Mouse (Mus musculus) CH12.LX (cell line): ENCODE measurements around the gene Cx3cr1. TPM values are rescaled to one million over a fixed set of nuclear protein-coding genes. Genes with fewer than 3 reads are reported as not detected.

Source experiments
- DNase-seq: peaks from one replicate; pipeline ENCODE4 v3.0.0-alpha.2; 2013; ENCODE audit errors: extremely low read depth
- H3K27ac ChIP-seq: 2 replicates; pipeline ENCODE4 v1.5.1; 2012; ENCODE audit warnings: low read depth, mild to moderate bottlenecking, control low read depth, moderate library complexity; ENCODE audit not compliant: insufficient read depth
- H3K27me3 ChIP-seq: replicated peaks from 2 replicates; pipeline ENCODE3; 2012; ENCODE audit warnings: inconsistent platforms
- H3K36me3 ChIP-seq, 2 experiments: replicated peaks in 1 of 2; 2 replicates each; pipeline versions ENCODE3 to v1.6.1; 2012; ENCODE audit warnings: inconsistent platforms in 1 of 2, low read length in 1 of 2, mild to moderate bottlenecking in 1 of 2, mixed read lengths in 1 of 2, moderate library complexity in 1 of 2; ENCODE audit not compliant: control insufficient read depth in 1 of 2, insufficient read depth in 1 of 2
- H3K4me1 ChIP-seq, 2 experiments: 2 replicates each; pipeline ENCODE4 v1.6.1; 2012; ENCODE audit warnings: inconsistent platforms in 1 of 2, moderate library complexity in 1 of 2; ENCODE audit not compliant: insufficient read depth in 2 of 2, control insufficient read depth in 1 of 2
- H3K4me2 ChIP-seq: 2 replicates; pipeline ENCODE4 v1.6.1; 2012; ENCODE audit warnings: low read depth, mild to moderate bottlenecking, control low read depth; ENCODE audit not compliant: poor library complexity, insufficient read depth, severe bottlenecking
- H3K4me3 ChIP-seq, 3 experiments: fragments of 150-350 bp in 1 of 3; sonication (generic) in 1 of 3; replicated peaks in 1 of 3; 2 replicates each; pipeline versions ENCODE3 to v1.5.1; 2011 to 2012; ENCODE audit warnings: low read depth in 2 of 3, low read length in 2 of 3, mild to moderate bottlenecking in 2 of 3, moderate library complexity in 2 of 3, control low read depth in 1 of 3, improper control_type of control experiment in 1 of 3, inconsistent platforms in 1 of 3, mixed read lengths in 1 of 3; ENCODE audit not compliant: poor library complexity in 1 of 3
- H3K79me2 ChIP-seq: replicated peaks from 2 replicates; pipeline ENCODE4 v1.6.1; 2012; ENCODE audit warnings: mild to moderate bottlenecking, moderate library complexity; ENCODE audit not compliant: control insufficient read depth, poor library complexity, insufficient read depth, severe bottlenecking; ENCODE audit errors: extremely low read depth
- H3K9ac ChIP-seq: 2 replicates; pipeline ENCODE4 v1.6.1; 2012; ENCODE audit warnings: low read depth, mild to moderate bottlenecking, control low read depth, moderate library complexity; ENCODE audit not compliant: insufficient read depth
- H3K9me3 ChIP-seq: replicated peaks from 2 replicates; pipeline ENCODE3; 2012; ENCODE audit warnings: low read length, inconsistent platforms, mixed read lengths
- BHLHE40 ChIP-seq: IDR thresholded peaks from 2 replicates; pipeline ENCODE4 v1.6.1; 2011; ENCODE audit warnings: mild to moderate bottlenecking, low read depth, low read length, improper control_type of control experiment
- CHD1 ChIP-seq: IDR thresholded peaks from 2 replicates; pipeline ENCODE4 v1.6.1; 2012; ENCODE audit warnings: low read depth, low read length, improper control_type of control experiment, inconsistent platforms
- CHD2 ChIP-seq: IDR thresholded peaks from 2 replicates; pipeline ENCODE4 v1.6.1; 2011; ENCODE audit warnings: low read length, improper control_type of control experiment
- CTCF ChIP-seq, 2 experiments: IDR thresholded peaks in 1 of 2; conservative IDR thresholded peaks in 1 of 2; 2 replicates each; pipeline ENCODE4 v1.5.1; 2011 to 2012; ENCODE audit warnings: low read depth in 2 of 2, low read length in 2 of 2, improper control_type of control experiment in 1 of 2, inconsistent platforms in 1 of 2, mild to moderate bottlenecking in 1 of 2, moderate library complexity in 1 of 2
- E2F4 ChIP-seq: IDR thresholded peaks from 2 replicates; pipeline ENCODE4 v1.6.1; 2011; ENCODE audit warnings: low read depth, low read length, improper control_type of control experiment; ENCODE audit not compliant: insufficient replicate concordance
- ETS1 ChIP-seq: conservative IDR thresholded peaks from 2 replicates; pipeline ENCODE4 v1.6.1; 2012; ENCODE audit warnings: low read depth, mild to moderate bottlenecking, inconsistent platforms, low read length, improper control_type of control experiment, moderate library complexity
- GABPA ChIP-seq: IDR thresholded peaks from 2 replicates; pipeline ENCODE4 v1.6.1; 2012; ENCODE audit warnings: low read depth, low read length, improper control_type of control experiment, inconsistent platforms; ENCODE audit not compliant: insufficient replicate concordance
- HCFC1 ChIP-seq: IDR thresholded peaks from 2 replicates; pipeline ENCODE4 v1.6.1; 2012; ENCODE audit warnings: low read depth, mild to moderate bottlenecking, inconsistent platforms, low read length, improper control_type of control experiment
- IRF4 ChIP-seq: IDR thresholded peaks from 2 replicates; pipeline ENCODE4 v1.6.1; 2014; ENCODE audit warnings: low read depth, mild to moderate bottlenecking, inconsistent platforms, low read length, improper control_type of control experiment
- JUN ChIP-seq: IDR thresholded peaks from 2 replicates; pipeline ENCODE4 v1.6.1; 2011; ENCODE audit warnings: low read depth, mild to moderate bottlenecking, low read length, improper control_type of control experiment, moderate library complexity; ENCODE audit not compliant: insufficient read depth
- KAT2A ChIP-seq: IDR thresholded peaks from 2 replicates; pipeline ENCODE4 v1.6.1; 2012; ENCODE audit warnings: low read length, improper control_type of control experiment, inconsistent platforms; ENCODE audit not compliant: insufficient replicate concordance
- MAFK ChIP-seq: IDR thresholded peaks from 2 replicates; pipeline ENCODE4 v1.6.1; 2011; ENCODE audit warnings: low read length, improper control_type of control experiment; ENCODE audit not compliant: insufficient replicate concordance
- MAX ChIP-seq: IDR thresholded peaks from 2 replicates; pipeline ENCODE4 v1.6.1; 2011; ENCODE audit warnings: low read length, improper control_type of control experiment
- MAZ ChIP-seq: IDR thresholded peaks from 2 replicates; pipeline ENCODE4 v1.6.1; 2012; ENCODE audit warnings: low read depth, mild to moderate bottlenecking, inconsistent platforms, low read length, improper control_type of control experiment, moderate library complexity
- MYC ChIP-seq: IDR thresholded peaks from 2 replicates; pipeline ENCODE4 v1.6.1; 2011; ENCODE audit warnings: low read depth, mild to moderate bottlenecking, improper control_type of control experiment, low read length
- NELFE ChIP-seq: IDR thresholded peaks from 2 replicates; pipeline ENCODE4 v1.6.1; 2011; ENCODE audit warnings: low read depth, low read length, improper control_type of control experiment
- POLR2AphosphoS2 ChIP-seq: IDR thresholded peaks from 2 replicates; pipeline ENCODE4 v1.6.1; 2011; ENCODE audit warnings: low read depth, low read length, improper control_type of control experiment
- RCOR1 ChIP-seq: conservative IDR thresholded peaks from 2 replicates; pipeline ENCODE4 v1.6.1; 2012; ENCODE audit warnings: low read depth, mild to moderate bottlenecking, inconsistent platforms, low read length, improper control_type of control experiment
- SMC3 ChIP-seq: IDR thresholded peaks from 2 replicates; pipeline ENCODE4 v1.6.1; 2011; ENCODE audit warnings: low read depth, low read length, improper control_type of control experiment
- TBP ChIP-seq: conservative IDR thresholded peaks from 2 replicates; pipeline ENCODE4 v1.6.1; 2011; ENCODE audit warnings: low read depth, low read length, improper control_type of control experiment
- USF1 ChIP-seq: IDR thresholded peaks from 2 replicates; pipeline ENCODE4 v1.6.1; 2014; ENCODE audit warnings: low read depth, mild to moderate bottlenecking, inconsistent platforms, low read length, improper control_type of control experiment
- ZC3H11A ChIP-seq: IDR thresholded peaks from 2 replicates; pipeline ENCODE4 v1.6.1; 2012; ENCODE audit warnings: low read depth, mild to moderate bottlenecking, inconsistent platforms, low read length, improper control_type of control experiment
- ZNF384 ChIP-seq: IDR thresholded peaks from 2 replicates; pipeline ENCODE4 v1.6.1; 2012; ENCODE audit warnings: low read depth, low read length, improper control_type of control experiment, inconsistent platforms
- dilution Hi-C: fragments of 300-500 bp; cut with MboI; formaldehyde crosslinking; loops from 2 replicates; pipeline ENCODE4 v1.14.3; 2020; ENCODE audit warnings: low sequenced_read_pairs; ENCODE audit not compliant: extremely low pct_unique_long_range_greater_than_20kb, extremely low pct_ligation_motif_present
- in situ Hi-C: fragments of 300-500 bp; cut with MboI; formaldehyde crosslinking; loops from 3 replicates; pipeline ENCODE4 v1.14.3; 2019; ENCODE audit warnings: low sequenced_read_pairs, low pct_ligation_motif_present, low pct_unique_long_range_greater_than_20kb, mixed read lengths
- polyA plus RNA-seq: library from polyadenylated mRNA; unstranded; fragments of >175 nt; gene quantifications from 2 replicates; pipeline ENCODE4 v1.2.1, GENCODE M21; 2012; ENCODE audit warnings: low read depth; ENCODE audit not compliant: insufficient read length
- total RNA-seq, 2 experiments: library from RNA; depleted of rRNA; stranded (reverse); fragments of 300-350 nt in 1 of 2; fragments of >200 nt in 1 of 2; gene quantifications; 2 replicates each; pipeline ENCODE4 v1.2.3; 2012 to 2014

The Cx3cr1 gene
- total and polyA plus RNA-seq, 3 experiments, result 0.06 TPM; not detected in 2

- dilution Hi-C loops (no loop called here), in situ Hi-C loops (no loop called here)
- Histone ChIP-seq H3K4me3 (no peak overlapping the region), H3K27ac (0 out of 2 replicates have a peak overlapping the region, but pooled peaks have one; percentile 2), H3K4me2 (no peak overlapping the region), H3K9me3 (peaks cover 4% of the 10 kb centered on the region), H3K27me3 (peaks cover 4% of the 10 kb centered on the region), H3K79me2 (no peaks in the 10 kb centered on the region), H3K36me3 (no peaks in the 10 kb centered on the region), H3K4me1 (peaks cover 21 to 31% of the 10 kb centered on the region in 2 experiments), H3K9ac (no peak overlapping the region)
- DNase-seq, result no peak
- peak; percentile 82 for TF ChIP-seq BHLHE40
- no peak for TF ChIP-seq GABPA
- no peak for TF ChIP-seq MYC
- TF ChIP-seq ETS1, result 0 out of 2 replicates have a peak, but pooled peaks have one; percentile 13
- peak; percentile 65; the same call in 1 of the 2 replicates for TF ChIP-seq MAFK
- TF ChIP-seq SMC3, result no peak
- TF ChIP-seq MAZ, result no peak
- TF ChIP-seq ZNF384, result no peak
- TF ChIP-seq RCOR1, result no peak
Measured at GRCm38 (mm10) chr9:119994207-119994606, 75.5 kb downstream of the Cx3cr1 start.

- no peak overlapping the region for H3K9ac ChIP-seq
- no peak overlapping the region for H3K4me3 ChIP-seq
- H3K79me2 ChIP-seq, result no peaks in the 10 kb centered on the region
- dilution Hi-C loops, result no loop called here
- no peak for TF ChIP-seq NELFE
- no peak for TF ChIP-seq MAZ
- no peak for TF ChIP-seq ETS1
- TF ChIP-seq CHD2, result no peak
- no peak for TF ChIP-seq USF1
- TF ChIP-seq CHD1, result no peak
- no peak for TF ChIP-seq TBP
- TF ChIP-seq RCOR1, result no peak
- TF ChIP-seq HCFC1, result no peak
- TF ChIP-seq E2F4, result no peak
- TF ChIP-seq KAT2A, result no peak
- TF ChIP-seq GABPA, result no peak
- no peak for TF ChIP-seq ZC3H11A
- TF ChIP-seq MAX, result no peak
- no peak for TF ChIP-seq SMC3
- TF ChIP-seq CTCF (conservative IDR thresholded peaks at IDR 0.05 in 1 of 2, IDR thresholded peaks at IDR 0.05 in 1 of 2; ENCODE audit: low read depth in 2 of 2, low read length in 2 of 2), result no peak
- TF ChIP-seq IRF4, result no peak
- no peak for TF ChIP-seq JUN
- TF ChIP-seq POLR2AphosphoS2, result no peak
- H3K27me3 ChIP-seq, result no peaks in the 10 kb centered on the region
- DNase-seq, result no peak
- H3K36me3 ChIP-seq, result no peaks in the 10 kb centered on the region
- H3K4me1 ChIP-seq, result peaks cover 21 to 34% of the 10 kb centered on the region in 2 experiments
- H3K27ac ChIP-seq, result no peak overlapping the region
- in situ Hi-C loops, result no loop called here
- no peak overlapping the region for H3K4me2 ChIP-seq
- H3K9me3 ChIP-seq, result peaks cover 4% of the 10 kb centered on the region
Measured at GRCm38 (mm10) chr9:119993092-119993844, 76.4 kb downstream of the Cx3cr1 start.
